In the genomic region with DNA sequence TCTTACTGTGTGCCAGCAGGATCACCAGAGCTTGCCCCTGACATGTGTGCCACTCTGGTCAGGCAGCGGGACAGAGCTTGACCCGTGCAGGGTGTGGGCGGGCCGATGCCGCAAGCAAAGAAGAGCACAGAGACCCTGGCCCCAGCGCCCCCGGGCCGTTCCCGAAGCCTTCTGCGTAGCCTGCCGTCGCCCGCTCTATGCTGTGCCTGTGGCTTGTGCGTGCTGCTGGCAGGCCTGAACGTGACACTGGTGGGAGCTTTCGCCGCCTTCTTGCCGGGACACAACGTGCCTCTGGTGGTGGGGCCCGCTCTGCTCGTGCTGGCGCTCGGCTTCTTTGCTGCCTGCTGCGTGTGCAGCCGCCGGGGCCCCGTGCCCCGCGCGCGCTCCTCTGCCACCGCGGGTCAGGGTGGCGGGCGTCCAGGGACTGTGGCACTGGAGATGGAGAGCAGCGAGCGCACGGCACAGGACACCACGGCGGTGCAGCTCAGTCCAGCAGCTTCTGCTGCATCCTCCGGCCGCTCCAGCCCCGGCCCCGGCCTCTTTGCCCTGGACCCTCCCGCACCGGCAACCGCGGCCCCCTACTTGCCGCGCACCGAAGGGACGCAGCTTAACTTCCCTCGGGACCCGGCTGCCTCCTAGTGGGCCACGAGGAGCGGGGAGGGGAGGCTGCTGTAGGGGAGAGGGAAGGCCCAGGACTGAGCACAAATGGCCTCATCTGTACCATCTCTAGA, we compare ENCODE assay signal across 9 mouse cellular contexts. TPM values are rescaled to one million over a fixed set of nuclear protein-coding genes. Genes with fewer than 3 reads are reported as not detected.
DNase-seq lines count a peak whose midpoint lies in the region; ATAC-seq and TF ChIP-seq lines count a peak whose summit lies in the region.
"Had no signal": no experiment of that assay in that cellular context is flagged by ENCODE, and none has a peak within 500 bp of the region (broad histone marks: within the 10 kb centered on the region; RNA-seq: fewer than 3 reads in every experiment).

No protein-coding gene starts in this region.

- peak overlapping the region; percentile 28 for H3K4me3 ChIP-seq in kidney, postnatal 0 days (replicated peaks; ENCODE audit: low read depth, low read length)
- peak overlapping the region; percentile 44 for H3K4me3 ChIP-seq in hindbrain, embryonic 11.5 days (ENCODE audit: low read depth, low read length)

- no peaks in the 10 kb centered on the region for H3K9me3 ChIP-seq in kidney, postnatal 0 days (replicated peaks; ENCODE audit: low read length)
- H3K9me3 ChIP-seq in hindbrain, embryonic 11.5 days (ENCODE audit: control insufficient read depth, low read length), result no peaks in the 10 kb centered on the region

- 1% methylated on average over 55 of the region's 56 CpGs for WGBS in kidney, postnatal 0 days
- under 1% methylated on average over 46 of the region's 56 CpGs for WGBS in hindbrain, embryonic 11.5 days

- TF ChIP-seq CTCF in kidney, postnatal 0 days (IDR thresholded peaks at IDR 0.05; ENCODE audit: low read depth), result peak; percentile 55

- H3K27ac ChIP-seq in kidney, postnatal 0 days, result no peak overlapping the region
- no peak overlapping the region for H3K27ac ChIP-seq in hindbrain, embryonic 11.5 days (ENCODE audit: low read depth, low read length)

- H3K36me3 ChIP-seq in kidney, postnatal 0 days (ENCODE audit: insufficient read depth, low read length), result no peaks in the 10 kb centered on the region
- H3K36me3 ChIP-seq in hindbrain, embryonic 11.5 days (ENCODE audit: control insufficient read depth, insufficient read depth, low read length), result no peaks in the 10 kb centered on the region

- DNase-seq in kidney, postnatal 0 days (ENCODE audit: low spot score), result peak; percentile 40
- no peak for DNase-seq in kidney, adult 8-10 months
- peak; percentile 79 for DNase-seq in embryo, embryonic 11 days
- DNase-seq in hindbrain, embryonic 11.5 days (ENCODE audit: low spot score), result peak; percentile 68
- DNase-seq in lung, postnatal 14 days, result peak; percentile 9
- DNase-seq in spleen, postnatal 36 days (ENCODE audit: low spot score in 2 of 2), result no peak
- DNase-seq in gastrocnemius, adult 18-20 months (ENCODE audit: low spot score), result no peak
- no peak for DNase-seq in layer of hippocampus, adult 18-20 months (ENCODE audit: low spot score in 2 of 2)

- peaks cover 7% of the 10 kb centered on the region; the same call in 1 of the 2 replicates for H3K4me1 ChIP-seq in kidney, postnatal 0 days (replicated peaks; ENCODE audit: insufficient read depth, low read length)
- H3K4me1 ChIP-seq in hindbrain, embryonic 11.5 days (replicated peaks; ENCODE audit: control insufficient read depth, insufficient read depth, low read length), result peaks cover 2% of the 10 kb centered on the region; the same call in 1 of the 2 replicates

- ATAC-seq in kidney, postnatal 0 days (replicated peaks; ENCODE audit: low FRiP score, low read depth), result no peak; the same call in 1 of the 2 replicates
- ATAC-seq in hindbrain, embryonic 11.5 days (ENCODE audit: low FRiP score), result peak; percentile 71

- peak overlapping the region; percentile 60 for H3K4me2 ChIP-seq in kidney, postnatal 0 days (ENCODE audit: low read length)
- H3K4me2 ChIP-seq in hindbrain, embryonic 11.5 days (replicated peaks; ENCODE audit: low read depth, low read length), result peak overlapping the region; percentile 97

- H3K9ac ChIP-seq in kidney, postnatal 0 days (ENCODE audit: low read depth, low read length), result no peak overlapping the region
- peak overlapping the region; percentile 64 for H3K9ac ChIP-seq in hindbrain, embryonic 11.5 days (ENCODE audit: low read depth, low read length)

- H3K27me3 ChIP-seq in kidney, postnatal 0 days (ENCODE audit: insufficient read depth, low read length), result peaks cover 28% of the 10 kb centered on the region
- H3K27me3 ChIP-seq in hindbrain, embryonic 11.5 days (ENCODE audit: control insufficient read depth, insufficient read depth, low read length), result peaks cover 46% of the 10 kb centered on the region

RNA-seq across cellular contexts. Expression of a gene that starts 7.6 kb away (rescaled TPM):
- not detected in 2 replicates for polyA plus RNA-seq in kidney, postnatal 0 days (2015; fragmentation: Nextera tagmentation; extraction: Ambion mirVana)
- polyA plus RNA-seq in hindbrain, embryonic 11.5 days (2014; fragmentation: Nextera tagmentation; extraction: Ambion mirVana), result not detected in 2 replicates
- not detected for total RNA-seq in gastrocnemius, adult 18-20 months (2021)
- total RNA-seq in layer of hippocampus, adult 18-20 months (2021), result under 1 TPM in 1 of 2 experiments, not detected in 1; 0.20 TPM

RNA-seq across cellular contexts. Expression of a gene that starts 13.9 kb away (rescaled TPM):
- 0.05 and 0.09 TPM in 2 replicates for polyA plus RNA-seq in kidney, postnatal 0 days (2015; fragmentation: Nextera tagmentation; extraction: Ambion mirVana)
- polyA plus RNA-seq in hindbrain, embryonic 11.5 days (2014; fragmentation: Nextera tagmentation; extraction: Ambion mirVana), result not detected in 2 replicates
- total RNA-seq in gastrocnemius, adult 18-20 months (2021), result not detected
- total RNA-seq in layer of hippocampus, adult 18-20 months (2021), result under 1 TPM in 1 of 2 experiments, not detected in 1; 0.30 TPM

RNA-seq across cellular contexts. Expression of a gene that starts 41.7 kb away (rescaled TPM):
- polyA plus RNA-seq in kidney, postnatal 0 days (2015; fragmentation: Nextera tagmentation; extraction: Ambion mirVana), result not detected in 2 replicates
- 2.4 and 2.5 TPM in 2 replicates for polyA plus RNA-seq in hindbrain, embryonic 11.5 days (2014; fragmentation: Nextera tagmentation; extraction: Ambion mirVana)
- not detected for total RNA-seq in gastrocnemius, adult 18-20 months (2021)
- total RNA-seq in layer of hippocampus, adult 18-20 months (2021), result not detected
- total RNA-seq: left cerebral cortex, postnatal 36 days had no signal

RNA-seq across cellular contexts. Expression of a gene that starts 59.1 kb away (rescaled TPM):
- polyA plus RNA-seq in kidney, postnatal 0 days (2015; fragmentation: Nextera tagmentation; extraction: Ambion mirVana), result 20.4 and 21.6 TPM in 2 replicates
- polyA plus RNA-seq in hindbrain, embryonic 11.5 days (2014; fragmentation: Nextera tagmentation; extraction: Ambion mirVana), result 15.5 and 19.3 TPM in 2 replicates
- 10 to 100 TPM; 21.8 to 26.1 TPM for total RNA-seq in gastrocnemius, adult 18-20 months (2021)
- 10 to 100 TPM; 40.4 to 45.2 TPM for total RNA-seq in layer of hippocampus, adult 18-20 months (2021)

Comparison
In these comparisons a context has a peak if more than half of its experiments do, and no peak if none do; other contexts are left out.
1. DNase-seq: peak in kidney, postnatal 0 days (single experiment), embryo, embryonic 11 days (single experiment), hindbrain, embryonic 11.5 days (single experiment) and lung, postnatal 14 days (single experiment); none in kidney, adult 8-10 months (0 of 2), spleen, postnatal 36 days (0 of 2), gastrocnemius, adult 18-20 months (single experiment) and layer of hippocampus, adult 18-20 months (0 of 2).